Mouse (Mus musculus): ENCODE results near the gene Ttc4. TPM values are rescaled to one million over a fixed set of nuclear protein-coding genes. Genes with fewer than 3 reads are reported as not detected.

Ttc4 gene
- polyA plus RNA-seq, 1 experiment: 28.2 TPM

- Histone ChIP-seq H3K79me2 (ENCODE audit: control insufficient read depth, insufficient read depth) (peaks cover 10% of the 10 kb centered on the region), H3K27me3 (ENCODE audit: control insufficient read depth, insufficient read depth, insufficient read length) (no peaks in the 10 kb centered on the region), H3K36me3 (ENCODE audit: control insufficient read depth, insufficient read depth) (peaks cover 8% of the 10 kb centered on the region), H3K4me3 (no peak overlapping the region), H3K4me2 (ENCODE audit: low read depth) (no peak overlapping the region), H3ac (ENCODE audit: control insufficient read depth, insufficient read length) (no peak overlapping the region)
- TF ChIP-seq POLR2AphosphoS2 (IDR thresholded peaks at IDR 0.05; ENCODE audit: insufficient read length, low read depth) (no peak), MAX (IDR thresholded peaks at IDR 0.05; ENCODE audit: low read depth) (no peak), MYOD1 (IDR thresholded peaks at IDR 0.05; ENCODE audit: control insufficient read depth in 1 of 3, insufficient read length in 2 of 3, low read depth in 2 of 3) (no peak), TCF3 (IDR thresholded peaks at IDR 0.05; ENCODE audit: insufficient read length, low read depth) (no peak), POLR2A (IDR thresholded peaks at IDR 0.05; ENCODE audit: insufficient read length, low read depth) (no peak), TCF12 (IDR thresholded peaks at IDR 0.05; ENCODE audit: insufficient read depth, poor library complexity, severe bottlenecking) (no peak), MYOG (IDR thresholded peaks at IDR 0.05; ENCODE audit: control insufficient read depth in 1 of 3, insufficient read depth in 1 of 3, insufficient read length in 2 of 3, low read depth in 2 of 3) (no peak), SRF (IDR thresholded peaks at IDR 0.05; ENCODE audit: control insufficient read depth, insufficient read length, low read depth) (no peak), CEBPB (IDR thresholded peaks at IDR 0.05; ENCODE audit: insufficient read depth, poor library complexity, severe bottlenecking) (no peak), USF1 (IDR thresholded peaks at IDR 0.05; ENCODE audit: low read depth) (no peak), E2F4 (IDR thresholded peaks at IDR 0.05; ENCODE audit: insufficient read depth) (no peak), REST (IDR thresholded peaks at IDR 0.05; ENCODE audit: insufficient read depth, insufficient read length) (no peak)
Measured at GRCm38 (mm10) chr4:106676749-106677148, 2.0 kb downstream of the Ttc4 start.

- peaks cover 40% of the 10 kb centered on the region for H3K36me3 ChIP-seq (ENCODE audit: control insufficient read depth, insufficient read depth)
- TF ChIP-seq MAX (IDR thresholded peaks at IDR 0.05; ENCODE audit: low read depth) (no peak), MYOD1 (IDR thresholded peaks at IDR 0.05; ENCODE audit: control insufficient read depth in 1 of 3, insufficient read length in 2 of 3, low read depth in 2 of 3) (no peak), REST (IDR thresholded peaks at IDR 0.05; ENCODE audit: insufficient read depth, insufficient read length) (no peak), E2F4 (IDR thresholded peaks at IDR 0.05; ENCODE audit: insufficient read depth) (no peak), TCF12 (IDR thresholded peaks at IDR 0.05; ENCODE audit: insufficient read depth, poor library complexity, severe bottlenecking) (no peak), POLR2AphosphoS2 (IDR thresholded peaks at IDR 0.05; ENCODE audit: insufficient read length, low read depth) (no peak), CEBPB (IDR thresholded peaks at IDR 0.05; ENCODE audit: insufficient read depth, poor library complexity, severe bottlenecking) (no peak), MYOG (IDR thresholded peaks at IDR 0.05; ENCODE audit: control insufficient read depth in 1 of 3, insufficient read depth in 1 of 3, insufficient read length in 2 of 3, low read depth in 2 of 3) (no peak), USF1 (IDR thresholded peaks at IDR 0.05; ENCODE audit: low read depth) (no peak), TCF3 (IDR thresholded peaks at IDR 0.05; ENCODE audit: insufficient read length, low read depth) (no peak), POLR2A (IDR thresholded peaks at IDR 0.05; ENCODE audit: insufficient read length, low read depth) (no peak), SRF (IDR thresholded peaks at IDR 0.05; ENCODE audit: control insufficient read depth, insufficient read length, low read depth) (no peak)
- H3K4me3 ChIP-seq: no peak overlapping the region
- no peaks in the 10 kb centered on the region for H3K27me3 ChIP-seq (ENCODE audit: control insufficient read depth, insufficient read depth, insufficient read length)
- no peak overlapping the region for H3ac ChIP-seq (ENCODE audit: control insufficient read depth, insufficient read length)
- H3K79me2 ChIP-seq (ENCODE audit: control insufficient read depth, insufficient read depth): no peaks in the 10 kb centered on the region
- H3K4me2 ChIP-seq (ENCODE audit: low read depth): no peak overlapping the region
Measured at GRCm38 (mm10) chr4:106666546-106666945, 12.2 kb downstream of the Ttc4 start.

GRCm38 (mm10) chr4:106665673-106666072, 13.1 kb downstream of the Ttc4 start:
- H3K4me3 ChIP-seq: no peak overlapping the region
- H3K27me3 ChIP-seq (ENCODE audit: control insufficient read depth, insufficient read depth, insufficient read length): no peaks in the 10 kb centered on the region

GRCm38 (mm10) chr4:106665269-106665668, 13.5 kb downstream of the Ttc4 start:
- peaks cover 38% of the 10 kb centered on the region for H3K36me3 ChIP-seq (ENCODE audit: control insufficient read depth, insufficient read depth)
- no peak for TF ChIP-seq POLR2AphosphoS2 (IDR thresholded peaks at IDR 0.05; ENCODE audit: insufficient read length, low read depth)
- no peak for TF ChIP-seq TCF12 (IDR thresholded peaks at IDR 0.05; ENCODE audit: insufficient read depth, poor library complexity, severe bottlenecking)
- TF ChIP-seq USF1 (IDR thresholded peaks at IDR 0.05; ENCODE audit: low read depth): no peak
- no peak for TF ChIP-seq CEBPB (IDR thresholded peaks at IDR 0.05; ENCODE audit: insufficient read depth, poor library complexity, severe bottlenecking)
- TF ChIP-seq MYOG (IDR thresholded peaks at IDR 0.05; ENCODE audit: control insufficient read depth in 1 of 3, insufficient read depth in 1 of 3, insufficient read length in 2 of 3, low read depth in 2 of 3): no peak
- TF ChIP-seq SRF (IDR thresholded peaks at IDR 0.05; ENCODE audit: control insufficient read depth, insufficient read length, low read depth): no peak
- TF ChIP-seq TCF3 (IDR thresholded peaks at IDR 0.05; ENCODE audit: insufficient read length, low read depth): no peak
- no peak for TF ChIP-seq REST (IDR thresholded peaks at IDR 0.05; ENCODE audit: insufficient read depth, insufficient read length)
- no peak for TF ChIP-seq E2F4 (IDR thresholded peaks at IDR 0.05; ENCODE audit: insufficient read depth)
- no peak for TF ChIP-seq MYOD1 (IDR thresholded peaks at IDR 0.05; ENCODE audit: control insufficient read depth in 1 of 3, insufficient read length in 2 of 3, low read depth in 2 of 3)
- no peak for TF ChIP-seq MAX (IDR thresholded peaks at IDR 0.05; ENCODE audit: low read depth)
- no peak for TF ChIP-seq POLR2A (IDR thresholded peaks at IDR 0.05; ENCODE audit: insufficient read length, low read depth)
- no peak overlapping the region for H3ac ChIP-seq (ENCODE audit: control insufficient read depth, insufficient read length)

More at GRCm38 (mm10) chr4:106665673-106666072, 13.1 kb downstream of the Ttc4 start:
- no peak overlapping the region for H3ac ChIP-seq (ENCODE audit: control insufficient read depth, insufficient read length)
- H3K4me2 ChIP-seq (ENCODE audit: low read depth): no peak overlapping the region
- H3K79me2 ChIP-seq (ENCODE audit: control insufficient read depth, insufficient read depth): no peaks in the 10 kb centered on the region
- H3K36me3 ChIP-seq (ENCODE audit: control insufficient read depth, insufficient read depth): peaks cover 41% of the 10 kb centered on the region
- no peak for TF ChIP-seq E2F4 (IDR thresholded peaks at IDR 0.05; ENCODE audit: insufficient read depth)
- TF ChIP-seq SRF (IDR thresholded peaks at IDR 0.05; ENCODE audit: control insufficient read depth, insufficient read length, low read depth): no peak
- TF ChIP-seq USF1 (IDR thresholded peaks at IDR 0.05; ENCODE audit: low read depth): no peak
- TF ChIP-seq POLR2A (IDR thresholded peaks at IDR 0.05; ENCODE audit: insufficient read length, low read depth): no peak

GRCm38 (mm10) chr4:106664697-106665096, 14.0 kb downstream of the Ttc4 start:
- no peaks in the 10 kb centered on the region for H3K79me2 ChIP-seq (ENCODE audit: control insufficient read depth, insufficient read depth)
- H3K27me3 ChIP-seq (ENCODE audit: control insufficient read depth, insufficient read depth, insufficient read length): no peaks in the 10 kb centered on the region
- H3K36me3 ChIP-seq (ENCODE audit: control insufficient read depth, insufficient read depth): peaks cover 34% of the 10 kb centered on the region
- H3K4me2 ChIP-seq (ENCODE audit: low read depth): no peak overlapping the region
- no peak overlapping the region for H3K4me3 ChIP-seq
- H3ac ChIP-seq (ENCODE audit: control insufficient read depth, insufficient read length): no peak overlapping the region
- TF ChIP-seq E2F4 (IDR thresholded peaks at IDR 0.05; ENCODE audit: insufficient read depth): no peak

More at GRCm38 (mm10) chr4:106665269-106665668, 13.5 kb downstream of the Ttc4 start:
- Histone ChIP-seq H3K27me3 (ENCODE audit: control insufficient read depth, insufficient read depth, insufficient read length) (no peaks in the 10 kb centered on the region), H3K4me2 (ENCODE audit: low read depth) (no peak overlapping the region), H3K4me3 (no peak overlapping the region), H3K79me2 (ENCODE audit: control insufficient read depth, insufficient read depth) (no peaks in the 10 kb centered on the region)
